Mouse (Mus musculus): ENCODE data around the gene Hhipl1.

Gene Hhipl1

GRCm38 (mm10) chr12:108355986-108356385, 49.9 kb downstream of the Hhipl1 start:
- no peak for DNase-seq (ENCODE audit: low spot score in 2 of 2)

DNA sequence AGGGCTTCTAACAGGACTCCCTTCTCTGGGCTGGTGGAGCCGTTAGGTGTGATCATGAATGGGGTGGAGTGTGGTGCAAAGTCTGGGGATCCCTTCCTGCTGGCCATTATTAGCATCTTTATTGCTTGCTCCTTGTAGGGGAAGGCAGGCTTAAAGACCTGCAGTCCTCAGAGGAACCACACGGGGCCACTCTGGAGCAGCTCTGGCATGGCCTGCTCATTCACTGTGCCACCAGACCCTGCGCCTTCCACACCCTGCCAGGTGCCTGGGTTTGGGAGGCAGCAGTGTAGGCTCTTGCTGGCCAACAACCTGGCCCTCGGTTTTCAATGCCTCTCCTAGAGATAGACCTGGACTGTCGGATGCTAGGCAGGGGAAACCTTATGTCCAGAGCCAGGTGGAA, 57.7 kb downstream of the Hhipl1 start:
- peak; percentile 88 to 90 for DNase-seq (ENCODE audit: low spot score in 2 of 2)

- DNase-seq (ENCODE audit: low spot score in 2 of 2): peak; percentile 67 to 68
These were observed 59.3 kb downstream of the Hhipl1 start for GRCm38 (mm10) chr12:108365340-108365739.

DNA sequence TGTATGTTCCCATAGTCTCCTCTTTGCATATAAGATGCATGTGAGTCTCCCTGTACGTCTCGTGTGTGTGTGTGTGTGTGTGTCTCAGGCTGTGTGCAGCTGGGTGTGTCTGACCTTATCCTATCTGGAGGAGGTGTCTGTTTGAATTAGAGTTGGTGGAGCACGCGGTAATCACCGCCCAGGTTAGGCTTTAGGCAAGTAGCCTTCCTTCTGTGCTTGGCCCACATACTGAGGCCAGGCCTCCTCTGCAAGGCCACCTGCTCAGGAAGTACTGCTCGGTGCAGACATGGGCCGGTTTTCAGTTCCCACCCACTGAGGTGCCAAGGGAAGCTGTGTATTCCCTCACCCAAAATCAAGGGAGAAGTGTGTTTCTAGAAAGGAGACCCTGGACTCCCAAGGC, 59.8 kb downstream of the Hhipl1 start:
- no peak for DNase-seq (ENCODE audit: low spot score in 2 of 2)

- DNase-seq (ENCODE audit: low spot score in 2 of 2): no peak
These were observed 61.8 kb downstream of the Hhipl1 start for GRCm38 (mm10) chr12:108367909-108368308.

GRCm38 (mm10) chr12:108368921-108369320, 62.9 kb downstream of the Hhipl1 start:
- no peak for DNase-seq (ENCODE audit: low spot score in 2 of 2)

GRCm38 (mm10) chr12:108370596-108371428, 64.7 kb downstream of the Hhipl1 start, which contains the start of gene Eml1:
Eml1 (plus strand) TSS chr12:108370957.
- no peak for DNase-seq (ENCODE audit: low spot score in 2 of 2)

GRCm38 (mm10) chr12:108371429-108371765, 65.3 kb downstream of the Hhipl1 start:
- no peak for DNase-seq (ENCODE audit: low spot score in 2 of 2)

GRCm38 (mm10) chr12:108372241-108372640, 66.2 kb downstream of the Hhipl1 start:
- DNase-seq (ENCODE audit: low spot score in 2 of 2): no peak

DNA sequence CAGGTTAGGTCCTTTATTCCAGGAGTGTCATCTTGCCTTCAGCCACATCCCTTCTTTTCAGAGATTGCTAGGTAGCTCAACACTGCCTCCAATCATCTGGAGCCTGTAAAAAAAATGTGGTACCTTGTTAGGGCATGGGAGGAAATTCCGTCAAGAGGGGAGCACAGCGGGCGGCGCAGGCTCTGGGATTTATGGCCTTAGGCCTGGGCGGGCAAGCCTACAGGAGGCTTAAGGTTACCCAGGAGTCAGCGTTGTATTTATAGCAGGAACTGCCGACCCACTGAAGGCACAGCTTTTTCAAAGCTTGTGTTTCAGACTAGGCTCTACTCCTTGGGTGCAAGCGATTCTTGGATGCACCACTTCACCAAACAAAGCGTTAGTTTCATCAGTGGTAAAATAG, 67.5 kb downstream of the Hhipl1 start:
- no peak for DNase-seq (ENCODE audit: low spot score in 2 of 2)

- no peak for DNase-seq (ENCODE audit: low spot score in 2 of 2)
These were observed 68.6 kb downstream of the Hhipl1 start for GRCm38 (mm10) chr12:108374689-108375088.

- peak; percentile 74 to 88 for DNase-seq (ENCODE audit: low spot score in 2 of 2)
These were observed 72.5 kb downstream of the Hhipl1 start for GRCm38 (mm10) chr12:108378379-108379133.
